Mouse (Mus musculus) spleen, embryonic (tissue): ENCODE data around the gene Sncg.
"Not testable (repeated sequence)": the region's sequence is repeated elsewhere in the genome, so short reads cannot be mapped to it uniquely, and the experiment has no call there.

Experiments used
- CTCF ChIA-PET: fragments of 350-600 bp; sonication (Branson Sonifier 250); formaldehyde crosslinking; loops from one replicate; lab custom pipeline; 2022; lab: Charles Lee

Sncg gene

DNA sequence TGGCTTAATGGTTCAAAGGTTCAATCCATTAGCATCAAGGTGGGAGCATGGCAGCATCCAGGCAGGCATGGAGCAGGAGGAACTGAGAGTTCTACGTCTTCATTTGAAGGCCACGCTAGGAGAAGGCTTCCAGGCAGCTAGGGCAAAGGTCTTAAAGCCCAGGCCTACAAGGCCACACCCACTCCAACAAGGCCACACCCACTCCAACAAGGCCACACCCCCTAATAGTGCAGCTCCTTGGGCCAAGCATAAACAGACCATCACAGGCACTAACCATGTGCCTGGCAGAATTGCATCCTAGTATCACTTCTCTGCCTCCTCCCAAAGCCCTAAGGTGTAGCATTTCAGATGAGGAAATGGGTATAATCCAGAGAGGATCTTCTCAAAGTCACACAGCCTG lies 2.8 kb downstream of the Sncg start:
- CTCF ChIA-PET = no interaction called here

DNA sequence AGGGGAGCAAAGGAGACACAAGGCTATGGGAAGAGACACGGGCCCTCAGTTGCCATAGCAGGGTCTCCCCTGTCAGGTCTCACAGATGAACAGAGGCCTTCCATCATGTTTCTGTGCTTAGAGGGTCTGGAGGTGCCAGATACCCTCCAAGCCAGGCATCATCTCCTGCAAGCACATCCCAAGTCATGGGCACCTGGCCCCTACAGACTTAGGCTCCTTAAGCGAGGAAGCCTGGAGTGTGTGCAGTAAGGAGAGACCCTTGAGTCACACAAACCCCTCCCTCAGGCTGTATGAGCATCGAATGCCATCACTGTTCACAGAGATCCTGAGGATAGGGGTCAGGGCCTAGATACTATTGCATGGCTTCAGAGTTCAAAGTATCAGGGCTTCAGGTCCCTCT lies 3.7 kb downstream of the Sncg start:
- CTCF ChIA-PET = no interaction called here

DNA sequence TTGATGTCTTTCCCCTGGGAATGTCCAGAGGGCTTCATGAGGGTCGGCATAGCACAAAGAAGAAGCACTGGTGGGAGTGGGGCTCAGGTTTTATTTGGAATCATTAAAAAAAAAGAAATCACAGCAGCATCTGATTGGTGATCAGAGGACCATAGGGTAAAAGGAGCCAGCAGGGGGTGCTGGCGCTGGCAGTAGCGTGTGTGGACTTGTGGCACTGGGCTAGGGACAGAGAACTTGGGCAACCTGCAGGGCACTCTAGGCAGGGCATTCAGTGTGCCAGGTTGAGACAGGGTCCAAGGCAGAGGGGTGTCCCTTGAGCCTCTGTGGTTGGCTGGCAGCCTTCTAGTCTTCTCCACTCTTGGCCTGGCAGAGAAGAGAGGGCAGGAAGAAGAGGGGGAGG lies 4.4 kb downstream of the Sncg start:
- CTCF ChIA-PET = no interaction called here

DNA sequence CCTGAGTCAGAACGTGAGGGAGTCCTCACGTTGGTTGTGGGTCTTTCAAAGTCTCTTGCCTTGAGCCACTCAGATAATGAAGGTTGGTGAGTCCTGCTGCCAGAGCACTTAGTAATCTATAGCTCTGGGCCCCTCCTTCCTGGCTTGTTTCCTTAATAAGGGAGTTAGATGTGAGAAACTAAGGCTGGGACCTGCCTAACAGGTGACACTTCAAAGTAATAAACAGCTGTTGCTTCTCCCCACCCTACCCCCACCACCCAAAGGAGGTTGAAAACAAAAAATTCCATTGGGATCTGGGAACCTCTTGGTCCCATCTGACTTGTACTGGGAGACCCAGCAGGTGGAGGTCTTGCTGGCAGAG lies 9.5 kb downstream of the Sncg start:
- CTCF ChIA-PET = interaction anchor here (0.7 kb wide), 1 partner anchor 84 kb away, joined by 3 read pairs; no protein-coding TSS in a partner anchor

DNA sequence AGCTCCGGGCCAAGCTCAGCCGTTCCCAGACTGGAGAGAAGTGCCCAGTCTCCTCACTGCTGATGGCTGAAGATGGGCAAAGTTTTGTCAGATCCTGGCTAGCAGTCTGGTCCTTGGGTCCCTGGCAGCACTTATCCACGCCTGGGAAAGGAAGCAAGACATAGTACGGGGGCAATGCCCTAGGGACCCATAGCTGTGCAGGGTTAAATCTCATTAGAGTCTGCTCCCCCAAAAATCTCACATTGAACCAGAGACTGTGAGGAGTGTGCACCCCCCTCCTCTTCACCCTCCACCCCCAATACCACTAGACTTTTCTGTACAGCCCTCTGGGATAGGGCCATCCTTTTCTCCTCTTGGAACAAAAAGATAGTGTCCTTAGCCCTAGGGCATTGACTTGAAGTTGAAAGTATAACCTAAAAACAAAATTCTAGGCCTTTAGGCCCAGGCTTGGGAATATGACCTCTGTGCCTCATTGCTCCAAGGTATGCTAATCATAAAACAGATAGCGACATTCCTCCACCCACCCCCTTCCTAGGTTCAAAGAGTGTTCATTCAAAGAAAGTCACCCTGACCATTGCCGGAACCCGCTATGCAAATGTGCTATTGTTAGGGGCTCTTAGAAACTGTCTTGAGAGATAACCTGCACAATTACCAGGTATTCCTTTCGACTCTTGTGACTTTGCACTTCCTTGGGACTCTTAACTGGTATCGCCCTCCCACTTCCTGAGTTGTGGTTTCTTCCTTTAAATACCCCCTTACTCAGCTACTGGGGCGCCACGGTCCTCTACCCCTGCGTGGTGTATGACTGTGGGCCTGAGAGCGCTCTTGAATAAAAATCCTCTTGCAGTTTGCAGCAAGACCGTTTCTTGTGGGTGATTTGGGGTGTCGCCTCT lies 10.1 kb downstream of the Sncg start:
- CTCF ChIA-PET = not testable (repeated sequence)

DNA sequence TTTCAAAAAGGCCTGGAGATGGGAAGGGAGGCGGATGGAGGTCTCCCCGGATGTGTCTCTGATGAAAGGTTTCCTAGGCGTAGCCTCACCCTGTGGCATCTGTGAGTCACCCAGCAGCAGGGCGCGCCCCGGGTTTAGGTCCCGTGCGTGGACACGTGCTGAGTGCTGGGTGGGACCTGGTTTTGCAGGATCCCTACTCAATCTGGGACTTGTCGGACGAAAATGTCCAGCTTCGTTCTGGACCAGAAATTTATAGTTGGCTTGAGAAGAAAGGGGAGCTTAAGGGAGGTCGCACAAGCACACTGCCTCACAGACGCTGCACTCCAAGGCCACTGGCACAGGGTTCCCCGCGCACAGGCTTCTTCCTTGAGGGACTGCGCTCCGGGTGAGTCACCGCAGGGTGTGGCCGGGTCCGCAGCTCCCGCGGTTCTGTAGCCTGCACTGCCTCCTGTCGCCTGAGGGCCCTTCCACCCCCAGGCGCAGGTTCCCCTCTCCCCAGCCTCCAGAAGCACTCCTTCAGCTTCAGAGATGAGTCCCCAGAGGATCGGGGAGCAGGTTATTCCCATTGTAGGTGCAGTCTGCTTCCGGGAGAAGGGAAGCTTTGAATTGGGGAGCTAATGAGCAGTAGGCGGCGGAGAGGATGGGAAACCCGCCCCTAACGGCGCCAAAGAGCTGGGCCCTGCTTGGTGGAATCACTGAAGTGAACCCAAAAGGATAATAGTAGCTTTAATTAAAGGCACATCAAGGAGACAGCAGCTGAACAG lies 10.9 kb downstream of the Sncg start:
- CTCF ChIA-PET = no interaction called here

DNA sequence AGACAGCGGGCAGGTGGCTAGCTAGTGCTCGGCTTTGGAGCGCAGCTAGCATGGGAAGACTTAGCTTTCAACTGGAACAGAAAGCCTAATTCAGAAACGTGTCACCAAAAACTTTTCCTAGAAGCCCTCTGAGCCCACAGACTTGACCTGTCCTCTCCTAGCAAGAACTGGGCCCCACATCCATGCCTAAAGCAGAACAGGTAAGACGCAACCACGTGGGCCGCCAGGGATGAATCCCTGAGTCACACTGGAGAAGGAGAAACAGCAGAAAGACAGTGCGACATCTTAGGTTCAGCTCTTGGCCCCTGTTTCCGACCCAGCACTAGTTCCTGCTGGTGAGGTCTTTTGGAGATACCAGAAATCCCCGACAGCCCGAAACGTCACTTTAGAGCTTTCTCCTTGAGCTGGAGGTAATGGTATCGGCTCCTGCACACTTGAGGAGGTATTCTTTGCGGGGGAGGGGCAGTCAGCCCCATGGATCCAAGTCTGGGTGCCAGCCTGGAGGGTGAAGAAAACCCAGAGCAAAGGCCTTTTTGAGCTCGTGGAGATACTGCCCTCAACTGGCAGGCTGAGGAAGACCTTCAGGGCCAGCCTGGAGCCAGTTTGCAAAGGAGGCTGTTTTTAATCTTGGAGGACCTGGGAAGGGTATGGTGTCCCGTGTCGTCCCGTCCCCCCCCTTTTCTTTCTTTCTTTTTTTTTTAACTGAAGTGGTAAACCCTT lies 11.7 kb downstream of the Sncg start:
- CTCF ChIA-PET = interaction anchor here (0.6 kb wide), 1 partner anchor 41 kb away, joined by 14 read pairs; no protein-coding TSS in a partner anchor

DNA sequence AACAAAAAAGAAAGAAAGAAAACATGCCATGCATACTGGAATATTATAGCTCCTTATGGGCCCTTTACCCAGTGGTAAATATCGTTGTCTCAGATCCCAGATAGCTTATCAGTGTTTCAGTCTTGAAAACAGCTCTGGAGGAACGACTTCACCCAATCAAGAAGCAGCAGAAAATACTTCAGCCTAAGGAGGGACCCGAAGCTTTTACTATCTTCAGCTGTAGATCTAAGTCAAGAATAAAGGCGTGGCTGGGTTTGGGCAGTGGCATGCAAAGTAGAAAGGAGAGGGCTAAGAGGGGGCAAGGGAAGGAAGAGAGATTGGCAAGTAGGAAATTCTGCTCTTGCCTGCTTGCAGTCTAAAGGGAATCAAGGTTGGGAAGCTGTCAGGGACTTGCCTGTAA lies 12.5 kb downstream of the Sncg start:
- CTCF ChIA-PET = interaction anchor here (0.6 to 0.7 kb wide), 2 partner anchors 12 to 42 kb away, joined by 3 to 14 read pairs; partner anchors contain the start of gene Sncg

DNA sequence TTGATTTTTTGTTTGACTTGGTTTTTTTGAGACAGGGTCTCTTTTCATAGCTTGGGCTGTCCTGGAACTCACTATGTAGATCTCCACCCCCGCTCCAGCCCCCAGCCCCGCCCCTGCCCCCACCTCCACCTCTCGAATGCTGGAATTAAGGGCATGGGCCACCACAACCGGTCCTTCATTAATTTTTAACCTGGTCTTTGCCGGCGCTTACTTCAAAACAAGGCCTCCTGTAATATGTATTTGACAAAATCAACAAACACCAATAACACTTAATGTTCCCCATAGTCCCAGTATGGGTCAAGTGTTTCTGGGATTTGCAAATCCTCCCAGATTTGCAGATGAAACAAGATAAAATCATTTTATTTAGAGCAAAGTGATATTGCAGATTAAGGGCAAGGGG lies 14.3 kb downstream of the Sncg start:
- CTCF ChIA-PET = no interaction called here

DNA sequence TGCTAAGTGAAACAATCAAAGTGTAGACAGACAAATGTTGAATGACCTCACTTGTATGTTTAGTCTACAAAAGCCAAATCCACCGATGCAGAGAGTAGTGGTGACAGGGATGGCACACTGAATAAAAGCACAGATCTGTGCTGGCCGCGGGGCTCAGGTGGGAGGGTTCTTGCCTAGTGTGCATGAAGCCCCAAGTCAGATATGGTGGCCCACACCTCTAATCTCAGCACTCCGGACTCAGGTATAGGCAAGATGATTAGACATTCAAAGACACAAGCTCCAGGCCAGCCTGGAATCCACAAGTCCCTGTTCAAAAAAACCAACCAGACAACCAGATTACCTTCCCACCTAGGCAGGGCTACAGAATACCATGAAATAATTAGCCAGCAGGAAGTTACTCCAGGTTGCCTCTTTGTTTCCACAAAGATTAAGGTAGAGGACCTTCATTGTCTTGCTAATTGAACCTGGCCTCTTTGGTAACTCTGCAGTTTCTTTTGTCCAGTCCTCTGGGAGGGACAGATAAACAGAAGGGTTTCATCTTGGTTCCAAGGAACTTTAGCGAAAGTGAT lies 14.8 kb downstream of the Sncg start:
- CTCF ChIA-PET = no interaction called here

DNA sequence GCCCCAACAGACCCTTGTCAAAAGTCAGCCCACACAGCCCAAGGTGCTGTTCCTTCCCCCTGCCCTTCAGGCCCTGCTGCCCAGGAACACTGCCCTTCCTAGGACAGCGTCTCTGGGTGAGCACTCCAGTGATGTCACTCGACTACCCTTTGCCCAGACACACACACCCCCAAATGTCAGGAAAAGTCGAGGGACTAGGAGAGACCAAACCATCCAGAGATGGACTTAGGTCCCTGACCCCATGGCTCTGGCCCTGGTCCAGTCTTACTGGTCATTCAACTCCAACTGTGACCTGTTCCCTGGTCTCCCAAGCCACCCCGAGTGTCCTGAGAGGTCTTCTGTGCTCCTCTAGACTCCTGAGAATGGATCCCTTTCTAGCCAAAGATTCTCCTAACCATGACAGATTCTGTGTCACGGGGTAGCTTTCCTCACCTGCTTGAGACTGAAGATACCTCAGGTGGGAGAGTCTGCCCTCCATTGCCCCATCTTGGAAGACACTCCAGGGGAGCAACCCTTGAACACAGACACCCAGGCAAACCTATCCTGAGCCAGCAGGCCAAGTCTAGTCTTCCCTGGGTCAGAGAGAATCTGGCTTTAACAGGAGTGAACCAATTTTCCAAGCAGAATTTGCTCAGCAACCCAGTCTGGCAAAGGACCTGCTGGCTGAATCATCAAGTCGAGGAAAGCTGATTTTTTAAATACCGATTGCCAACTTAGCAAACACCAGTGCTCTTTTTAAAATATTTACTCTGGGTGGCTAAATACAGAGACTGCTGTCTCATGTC lies 16.7 kb downstream of the Sncg start:
- CTCF ChIA-PET = no interaction called here

DNA sequence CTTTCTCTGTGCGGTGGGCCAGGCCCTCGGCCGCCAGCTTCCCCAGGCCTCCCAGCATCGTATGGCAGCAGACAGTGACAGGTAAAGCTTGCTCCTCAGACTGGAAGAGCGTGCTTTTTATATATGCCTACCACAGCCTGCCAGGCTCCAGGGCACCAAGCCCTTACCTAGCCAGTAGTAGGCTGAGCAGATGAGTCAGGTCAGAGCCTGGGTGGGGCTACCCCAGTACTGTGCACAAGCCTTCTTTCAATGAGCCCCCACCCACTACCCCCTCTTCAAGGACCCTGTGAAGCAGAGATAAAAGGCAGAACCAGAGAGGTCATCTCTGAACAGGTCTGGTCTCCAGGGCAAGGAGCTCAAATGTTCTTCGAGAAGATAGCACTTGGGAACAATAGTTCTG lies 19.3 kb downstream of the Sncg start, which contains the start of gene Fam25c:
Gene Fam25c, minus strand, starts transcription at position 133 of the 400 bp plus-strand sequence.
- CTCF ChIA-PET = no interaction called here

DNA sequence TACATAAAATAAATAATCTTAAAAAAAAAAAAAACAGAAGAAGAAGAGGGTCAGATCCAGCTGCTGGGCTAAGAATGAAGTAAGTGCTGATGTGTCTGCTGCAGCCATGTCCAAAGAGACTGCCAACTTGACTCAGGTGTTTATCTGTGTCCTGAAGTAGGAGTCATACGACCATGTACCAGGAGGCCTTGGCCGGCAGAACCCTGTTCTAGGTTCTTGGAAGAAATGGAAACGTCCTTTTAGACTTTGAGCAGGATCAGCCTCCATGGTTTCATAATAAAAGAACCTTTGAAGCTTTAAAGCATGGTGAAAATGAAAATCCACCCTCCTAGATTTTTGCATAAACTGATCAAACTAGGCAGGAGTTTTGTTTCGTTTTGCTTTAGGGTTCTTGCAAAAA lies 20.1 kb downstream of the Sncg start:
- CTCF ChIA-PET = no interaction called here

DNA sequence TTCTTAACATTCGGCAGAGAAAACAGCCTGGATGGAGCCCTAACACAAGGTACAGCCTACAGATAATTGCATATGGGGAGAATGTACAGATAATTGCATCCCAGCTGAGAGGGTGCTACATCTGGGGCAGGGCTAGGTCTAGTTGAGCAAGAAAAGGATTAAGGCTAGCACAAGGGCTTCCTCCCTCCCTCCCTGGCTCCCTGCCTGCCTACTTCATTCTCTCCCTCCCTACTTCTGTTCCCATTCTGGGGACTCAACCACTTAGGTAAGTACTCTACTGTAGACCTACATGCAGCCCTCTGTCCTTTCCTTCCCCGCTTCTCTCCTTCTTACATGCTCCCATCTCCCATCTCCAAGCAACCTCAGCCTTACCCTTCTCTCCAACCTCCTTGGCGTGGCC lies 21.3 kb downstream of the Sncg start:
- CTCF ChIA-PET = no interaction called here

DNA sequence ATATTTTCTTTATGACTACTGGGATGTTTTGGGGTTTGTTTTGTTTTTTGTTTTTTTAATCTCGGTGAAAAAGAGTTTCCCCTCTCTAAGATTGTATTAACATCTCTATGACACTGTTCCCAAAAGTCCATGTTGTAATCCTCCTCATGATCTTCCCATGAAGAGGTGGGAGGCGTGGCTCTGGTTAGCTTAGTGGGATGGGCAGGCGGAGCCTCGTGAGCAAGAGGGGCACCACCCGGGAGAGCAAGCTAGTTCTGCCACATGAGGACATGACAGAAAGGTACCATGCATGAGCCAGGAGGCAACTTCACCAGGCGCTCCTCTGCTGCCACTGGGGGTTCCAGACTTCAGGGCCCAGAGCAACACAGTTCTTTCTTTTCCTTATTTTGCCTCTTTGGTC lies 22.1 kb downstream of the Sncg start:
- CTCF ChIA-PET = no interaction called here

DNA sequence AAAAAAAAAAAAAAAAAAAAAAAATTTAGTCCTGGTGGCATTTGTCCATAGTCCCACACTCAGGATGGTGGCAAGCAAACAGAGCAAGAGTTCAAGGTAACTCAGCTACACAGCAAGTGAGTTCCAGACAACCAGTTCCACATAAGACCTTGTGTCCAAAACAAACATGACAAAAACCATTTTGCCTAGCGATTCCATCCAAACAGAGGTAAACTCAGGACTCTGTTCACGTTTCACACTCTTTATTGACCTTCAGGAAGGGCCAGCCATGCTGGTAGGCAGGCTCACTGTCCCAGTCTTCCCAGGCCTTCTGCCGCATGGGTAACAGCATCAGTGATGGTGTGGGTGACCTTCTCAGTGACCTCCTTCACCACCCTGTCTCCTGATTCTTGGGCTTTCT lies 22.9 kb downstream of the Sncg start:
- CTCF ChIA-PET = no interaction called here

DNA sequence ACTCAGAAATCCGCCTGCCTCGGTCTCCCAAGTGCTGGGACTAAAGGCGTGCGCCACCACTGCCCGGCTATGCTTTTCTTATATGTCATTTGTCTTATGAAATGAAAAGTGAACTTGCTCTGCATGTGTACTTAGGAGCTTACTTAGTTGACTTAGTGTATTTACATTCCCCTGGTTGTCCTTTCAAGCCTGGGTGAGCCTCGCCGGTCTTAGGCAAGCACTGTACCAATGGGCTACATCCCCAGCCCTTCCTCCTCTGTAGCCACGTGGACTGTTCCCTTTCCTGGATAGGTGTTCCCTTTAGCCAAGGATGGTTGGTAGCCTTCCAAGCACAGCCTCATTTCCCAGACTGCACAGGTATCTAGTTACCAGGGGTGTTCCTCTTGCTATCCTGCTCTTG lies 25.6 kb downstream of the Sncg start:
- CTCF ChIA-PET = no interaction called here

DNA sequence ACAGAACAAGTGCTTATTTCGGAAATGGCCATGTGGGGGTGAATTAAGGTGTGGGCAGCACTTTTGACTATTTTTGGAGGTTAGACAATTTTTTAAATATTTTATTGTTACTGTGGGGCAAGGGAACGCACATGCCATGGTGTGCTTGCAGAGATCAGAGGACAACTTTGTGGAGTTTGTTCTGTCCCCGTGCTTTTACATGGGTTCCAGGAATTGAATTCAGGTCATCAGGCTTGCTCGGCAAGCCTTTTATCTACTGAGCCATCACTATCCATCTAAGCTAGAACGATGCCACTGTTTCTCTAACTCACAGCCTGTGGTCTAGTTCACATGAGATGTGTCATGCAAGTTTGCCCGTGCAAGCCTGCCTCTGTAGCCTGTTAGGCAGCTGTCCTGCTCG lies 26.3 kb downstream of the Sncg start:
- CTCF ChIA-PET = no interaction called here

DNA sequence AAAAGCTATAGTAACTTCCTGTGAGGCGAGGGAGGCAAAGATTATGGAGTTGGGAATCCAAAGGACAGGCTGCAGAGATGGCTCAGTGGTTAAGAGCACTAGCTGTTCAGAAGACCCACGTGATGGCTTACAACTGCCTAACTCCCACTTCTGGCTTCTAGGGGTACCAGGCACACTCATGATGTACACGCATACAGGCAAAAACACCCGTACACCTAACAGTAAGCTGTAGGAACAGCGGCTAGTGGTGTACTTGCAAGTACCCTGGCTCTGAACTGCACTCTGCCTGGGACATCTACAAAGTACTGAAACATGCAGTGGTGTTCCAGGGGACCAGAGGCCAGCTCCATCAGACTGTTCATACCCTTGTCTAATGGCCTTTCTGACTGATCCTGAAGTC lies 27.5 kb downstream of the Sncg start:
- CTCF ChIA-PET = interaction anchor here (0.6 to 0.7 kb wide), 2 partner anchors 47 to 284 kb away, joined by 3 to 13 read pairs; no protein-coding TSS in a partner anchor

DNA sequence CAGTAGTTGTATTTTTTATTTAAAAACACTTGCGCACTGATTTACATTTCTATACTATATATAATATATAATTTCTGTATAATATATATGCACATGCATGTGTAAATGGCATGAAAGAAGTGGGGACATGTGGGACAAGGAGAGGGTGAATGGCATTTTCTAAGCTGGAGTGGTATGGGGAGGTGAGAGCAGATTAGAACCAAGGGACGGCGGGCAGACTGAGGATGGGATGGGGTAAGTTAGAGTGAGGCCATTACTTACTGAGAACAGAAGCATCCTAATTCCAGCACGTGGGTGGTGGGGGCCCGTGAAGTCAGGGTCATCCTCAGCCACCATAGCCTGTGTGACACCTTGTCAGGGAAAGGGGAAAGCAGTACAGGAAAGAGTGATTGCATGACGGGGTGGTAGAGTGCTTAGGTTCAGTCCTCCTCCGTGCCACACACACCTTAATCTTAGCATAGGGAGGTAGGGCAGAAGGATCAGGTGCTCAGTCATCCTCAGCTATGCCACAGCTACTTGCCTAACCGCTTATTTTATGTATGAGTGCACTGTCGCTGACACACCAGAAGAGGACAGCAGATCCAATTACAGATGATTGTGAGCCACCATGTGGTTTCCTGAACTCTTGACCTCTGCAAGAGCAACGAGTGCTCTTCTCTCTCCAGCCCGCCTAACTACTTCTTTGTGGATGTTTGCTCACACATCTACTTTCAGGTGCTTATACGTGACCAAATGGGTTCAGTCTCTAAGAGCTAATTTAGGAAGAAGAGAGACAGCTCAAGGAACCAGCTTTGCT lies 28.6 kb downstream of the Sncg start:
- CTCF ChIA-PET = interaction anchor here (0.7 kb wide), 1 partner anchor 285 kb away, joined by 13 read pairs; no protein-coding TSS in a partner anchor
